Mouse (Mus musculus) NIH3T3 (cell line): ENCODE measurements at regions not wholly inside any gene's neighbourhood (a gene's known extent, or its start where the extent isn't known, plus 50 kb on each side); places are given as distances from the start of the nearest gene placed in this dataset.

Source experiments
- DNase-seq: peaks from one replicate; pipeline ENCODE4 v3.0.0-alpha.2; 2012; ENCODE audit warnings: low read depth

DNA sequence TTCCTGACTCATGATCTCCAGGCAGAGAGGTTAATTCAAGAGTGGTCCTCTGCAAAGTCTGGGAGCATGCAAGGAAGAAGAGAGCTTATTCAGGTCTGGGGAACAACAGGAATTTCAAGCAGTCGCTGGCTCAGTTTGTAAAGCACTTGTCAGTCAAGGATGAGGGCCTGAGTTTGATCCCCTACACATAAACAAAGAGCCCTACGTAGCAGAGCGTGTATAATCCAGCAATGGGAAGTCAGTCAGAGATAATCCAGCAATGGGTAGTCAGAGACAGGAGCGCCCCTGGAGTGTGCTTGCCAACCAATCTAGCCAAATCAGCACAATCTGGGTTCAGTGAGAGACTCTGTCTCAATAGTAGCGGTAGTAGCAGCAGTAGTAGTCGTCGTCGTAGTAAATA lies 61.3 kb upstream of the Clint1 start:
- DNase-seq = no peak

DNA sequence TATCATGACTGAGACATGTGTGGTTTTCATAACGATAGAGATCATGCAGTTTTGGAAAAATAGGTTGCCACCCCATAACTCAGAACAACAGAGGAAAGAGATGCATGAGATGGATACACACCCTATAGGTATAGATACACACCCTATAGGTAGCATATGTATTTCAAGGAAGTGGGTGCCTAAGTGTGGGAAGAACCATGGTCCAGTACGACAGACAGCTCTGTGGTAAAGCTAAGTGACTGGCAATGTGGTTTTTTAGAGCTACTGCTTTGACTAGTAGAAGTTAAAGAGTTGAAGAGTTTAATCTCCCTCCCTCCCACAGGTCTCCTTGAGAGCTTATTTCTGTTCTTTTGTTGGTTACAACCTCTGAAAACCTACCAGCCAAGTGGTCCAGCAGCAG lies 60.2 kb upstream of the Clint1 start:
- DNase-seq = no peak

DNA sequence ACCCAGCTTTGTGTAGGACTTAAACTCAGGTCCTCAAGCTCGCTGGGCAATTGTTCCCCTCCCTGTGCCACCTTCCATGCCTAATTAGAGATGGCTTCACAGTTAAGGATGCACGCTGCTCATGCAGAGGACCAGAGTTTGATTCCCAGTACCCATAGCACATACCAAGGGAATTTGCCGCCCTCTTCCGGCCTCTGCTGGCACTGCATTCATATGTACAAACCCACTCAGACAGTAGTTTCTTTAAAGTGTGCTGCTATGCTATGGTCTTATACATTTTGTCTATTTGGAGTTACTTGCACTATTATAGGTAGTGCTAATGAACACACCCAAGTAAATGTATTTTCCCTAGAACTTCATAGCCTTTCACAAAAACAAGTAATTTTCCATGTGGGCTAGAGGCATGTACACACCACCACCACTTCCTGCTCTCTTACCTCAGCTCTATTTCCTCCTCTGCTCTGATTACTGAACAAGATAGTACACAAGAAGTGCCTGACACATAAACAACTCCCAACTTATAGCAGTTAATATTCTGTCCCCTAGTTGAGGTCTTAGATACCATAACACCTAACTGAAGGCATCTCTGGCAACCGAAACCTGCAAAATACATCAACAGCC lies 57.4 kb upstream of the Clint1 start:
- peak; percentile 30 for DNase-seq

DNA sequence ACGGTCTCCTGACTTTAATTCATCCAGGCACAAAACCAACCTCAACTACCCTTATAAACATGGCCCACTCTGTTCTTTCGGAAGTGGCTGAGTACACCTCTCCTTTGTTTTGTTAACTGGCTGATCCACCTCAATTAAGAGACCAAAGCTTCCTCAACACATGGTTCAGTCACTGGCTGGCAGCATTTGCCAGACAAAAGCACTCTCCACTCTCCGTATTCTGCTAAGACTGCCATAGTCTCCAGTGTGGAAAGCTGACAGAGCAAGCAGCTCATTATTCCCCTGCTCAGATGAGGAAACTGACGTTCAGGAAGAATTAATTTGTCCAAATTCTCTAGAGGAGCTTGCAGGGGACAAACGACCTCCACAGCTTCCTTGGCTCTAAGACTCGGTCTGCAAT lies 56.5 kb upstream of the Clint1 start:
- no peak for DNase-seq

DNA sequence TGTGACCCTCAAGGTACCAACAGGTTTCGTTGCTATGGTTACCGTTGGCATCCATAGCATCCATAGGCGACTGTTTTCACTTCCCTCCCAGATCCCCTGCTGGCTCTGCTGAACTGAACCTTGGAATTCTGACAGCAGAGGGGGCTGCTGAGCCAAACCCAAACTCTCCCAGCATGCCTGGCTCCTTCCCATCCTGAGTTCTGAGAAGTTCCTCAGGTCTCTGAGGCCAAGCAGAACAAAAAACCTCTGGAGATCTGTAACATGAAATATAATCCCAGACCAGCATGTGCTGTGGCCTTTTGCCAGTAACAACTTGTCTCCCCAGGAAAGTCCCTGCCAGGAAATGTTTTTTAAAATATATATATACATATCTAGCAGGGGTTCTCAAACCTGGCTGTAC lies 56.1 kb upstream of the Clint1 start:
- DNase-seq = peak; percentile 88

DNA sequence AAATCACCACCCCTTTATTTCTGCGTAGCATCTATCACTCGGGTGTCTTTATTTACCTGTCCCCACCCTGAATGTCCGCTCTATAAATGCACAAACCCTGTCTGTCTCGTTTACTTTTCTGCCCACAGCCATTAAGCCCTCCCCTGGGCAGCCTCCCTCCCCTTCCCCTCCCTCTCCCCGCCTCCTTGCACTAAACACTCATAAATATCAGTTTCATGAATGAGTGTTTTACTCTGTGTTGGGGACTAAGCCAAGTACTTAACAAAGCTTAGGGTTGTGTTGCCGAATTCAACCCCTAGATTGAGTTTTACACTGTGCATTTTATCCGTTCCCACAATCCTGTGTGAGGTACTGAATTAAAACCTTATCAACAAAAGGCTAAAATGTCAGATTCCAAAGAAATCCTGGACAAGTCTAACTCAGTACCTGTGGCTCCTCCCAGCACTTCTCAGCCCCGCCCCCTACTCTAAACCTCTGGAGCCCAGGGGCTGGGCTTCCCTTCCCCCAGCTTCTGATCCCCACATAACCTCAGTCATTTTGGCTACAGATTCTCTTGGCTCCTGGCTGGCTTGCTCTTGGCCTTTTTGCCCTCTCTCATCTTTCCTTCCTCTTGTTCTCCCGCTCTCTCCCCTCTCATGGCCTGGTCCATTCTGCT lies 52.0 kb upstream of the Clint1 start:
- no peak for DNase-seq
